Mouse (Mus musculus) embryonic facial prominence, embryonic 15.5 days (tissue): ENCODE results near the gene Olfr96. TPM values are rescaled to one million over a fixed set of nuclear protein-coding genes. Genes with fewer than 3 reads are reported as not detected.
"Not testable (repeated sequence)": the region's sequence is repeated elsewhere in the genome, so short reads cannot be mapped to it uniquely, and the experiment has no call there.

Experiments
- ATAC-seq: fragments of 200-750 bp; cut with Nextera tagmentation; 2 replicates; pipeline ENCODE4 v1.8.0; 2017; ENCODE audit warnings: low read depth, moderate TSS enrichment; ENCODE audit not compliant: insufficient number of reproducible peaks, low FRiP score, low TSS enrichment
- H3K27ac ChIP-seq: fragments of 300-500 bp; sonication (generic); replicated peaks from 2 replicates; pipeline ENCODE4 v1.5.1; 2015; ENCODE audit warnings: mild to moderate bottlenecking, inconsistent platforms
- H3K27me3 ChIP-seq: fragments of 300-500 bp; sonication (generic); 2 replicates; pipeline ENCODE4 v1.6.1; 2015; ENCODE audit warnings: inconsistent platforms
- H3K36me3 ChIP-seq: fragments of 300-500 bp; sonication (generic); 2 replicates; pipeline ENCODE4 v1.6.1; 2015; ENCODE audit warnings: mild to moderate bottlenecking, inconsistent platforms
- H3K4me1 ChIP-seq: fragments of 300-500 bp; sonication (generic); 2 replicates; pipeline ENCODE4 v1.6.1; 2015; ENCODE audit warnings: inconsistent platforms
- H3K4me2 ChIP-seq: fragments of 300-500 bp; sonication (generic); replicated peaks from 2 replicates; pipeline ENCODE4 v1.6.1; 2015; ENCODE audit warnings: mild to moderate bottlenecking, inconsistent platforms
- H3K4me3 ChIP-seq: fragments of 300-500 bp; sonication (generic); replicated peaks from 2 replicates; pipeline ENCODE4 v1.5.1; 2015; ENCODE audit warnings: mild to moderate bottlenecking, inconsistent platforms
- H3K9ac ChIP-seq: fragments of 300-500 bp; sonication (generic); 2 replicates; pipeline ENCODE4 v1.6.1; 2015; ENCODE audit warnings: inconsistent platforms
- H3K9me3 ChIP-seq: fragments of 300-500 bp; sonication (generic); replicated peaks from 2 replicates; pipeline ENCODE4 v1.6.1; 2016; ENCODE audit warnings: inconsistent platforms
- WGBS: fragments of 180-500 bp; shearing (Covaris S2); methylation state at CpG from one replicate; pipeline ENCODE4 v1.1.7; 2015; 5-methylcytosine and 5-hydroxymethylcytosine counted together
- polyA plus RNA-seq: library from polyadenylated mRNA; unstranded; fragments of >200 nt; fragmentation: Nextera tagmentation; extraction: Ambion mirVana; gene quantifications from 2 replicates; pipeline ENCODE4 v1.2.1, GENCODE M21; 2015

Olfr96 gene
- polyA plus RNA-seq, 1 experiment from 2014 or later, result 0.31 TPM

DNA sequence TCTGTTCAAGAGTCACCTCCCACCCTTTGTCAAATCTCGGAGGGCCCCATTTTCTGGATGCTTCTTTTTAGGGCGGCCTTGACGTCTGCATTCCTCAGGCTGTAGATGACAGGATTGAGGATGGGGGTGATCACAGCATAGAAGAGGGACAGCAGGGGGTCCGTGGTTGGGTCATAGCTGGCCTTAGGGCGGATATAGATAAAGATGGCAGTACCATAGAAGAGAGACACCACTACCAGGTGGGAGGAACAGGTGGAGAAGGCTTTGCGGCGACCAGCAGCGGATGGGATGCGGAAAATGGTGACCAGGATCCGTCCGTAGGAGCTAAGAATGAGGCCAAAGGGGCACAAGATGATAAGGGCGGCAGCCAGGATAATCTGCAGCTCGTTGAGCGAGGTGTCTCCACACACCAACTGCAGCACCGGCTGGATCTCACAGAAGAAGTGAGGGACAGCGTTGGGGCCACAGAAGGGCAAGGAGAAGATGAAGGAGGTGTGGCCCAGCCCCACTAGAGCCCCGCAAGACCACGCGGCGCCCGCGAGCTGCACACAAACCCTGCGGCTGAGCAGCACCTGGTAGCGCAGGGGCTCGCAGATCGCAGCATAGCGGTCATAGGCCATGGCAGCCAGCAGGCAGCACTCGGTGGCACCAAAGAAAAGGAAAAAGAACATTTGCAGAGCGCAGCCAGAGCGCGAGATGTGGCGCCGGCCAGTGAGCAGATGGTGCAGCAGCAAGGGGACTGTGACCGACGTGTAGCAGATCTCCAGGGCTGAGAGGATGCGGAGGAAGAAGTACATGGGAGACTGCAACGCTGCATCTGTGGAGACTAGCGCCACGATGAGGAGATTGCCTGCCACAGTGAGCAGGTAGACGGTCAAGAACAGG lies 8.8 kb upstream of the Olfr96 start:
- H3K36me3 ChIP-seq, result no peaks in the 10 kb centered on the region
- no peak overlapping the region for H3K9ac ChIP-seq
- 0 out of 2 replicates have a peak overlapping the region, but pooled peaks have one; percentile 25 for H3K4me2 ChIP-seq
- peaks cover 4% of the 10 kb centered on the region; the same call in 1 of the 2 replicates for H3K4me1 ChIP-seq
- peaks cover 20% of the 10 kb centered on the region for H3K27me3 ChIP-seq
- no peaks in the 10 kb centered on the region for H3K9me3 ChIP-seq
- no peak overlapping the region for H3K27ac ChIP-seq
- ATAC-seq, result no peak
- H3K4me3 ChIP-seq, result no peak overlapping the region
- WGBS, result 21% methylated on average over 40 of the region's 40 CpGs

DNA sequence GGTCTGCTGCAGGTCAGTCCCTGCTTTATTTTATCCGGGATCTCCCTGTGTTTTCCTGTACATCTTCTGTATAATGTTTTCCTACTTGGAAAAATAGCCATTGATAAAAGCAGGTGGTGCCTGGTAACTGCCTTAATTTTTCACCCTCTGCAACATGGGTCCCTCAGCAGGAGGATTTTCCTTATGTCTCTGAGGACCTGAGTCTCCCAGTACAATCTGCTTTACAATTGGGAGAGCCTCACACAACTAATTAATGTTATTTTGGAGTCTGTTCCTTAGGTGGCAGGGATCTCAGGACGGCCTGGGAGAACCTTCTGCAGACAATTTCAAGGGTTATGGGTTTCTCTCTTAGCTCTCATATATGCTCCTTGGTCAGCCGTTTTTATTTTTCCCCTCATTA lies 6.9 kb upstream of the Olfr96 start, which contains the start of gene Olfr95:
Olfr95 (minus strand) TSS at position 101 of the 400 bp plus-strand sequence.
- no peak within 1 kb of the TSS for H3K27ac ChIP-seq
- no peak for ATAC-seq
- peaks cover 4% of the 10 kb centered on the region; the same call in 1 of the 2 replicates for H3K4me1 ChIP-seq
- no peak within 1 kb of the TSS for H3K4me2 ChIP-seq
- WGBS, result 63% methylated on average over 3 of the region's 3 CpGs
- H3K9ac ChIP-seq, result no peak within 1 kb of the TSS
- H3K9me3 ChIP-seq, result no peaks in the 10 kb centered on the region
- peaks cover 20% of the 10 kb centered on the region for H3K27me3 ChIP-seq
- no peaks in the 10 kb centered on the region for H3K36me3 ChIP-seq
- H3K4me3 ChIP-seq, result no peak within 1 kb of the TSS

DNA sequence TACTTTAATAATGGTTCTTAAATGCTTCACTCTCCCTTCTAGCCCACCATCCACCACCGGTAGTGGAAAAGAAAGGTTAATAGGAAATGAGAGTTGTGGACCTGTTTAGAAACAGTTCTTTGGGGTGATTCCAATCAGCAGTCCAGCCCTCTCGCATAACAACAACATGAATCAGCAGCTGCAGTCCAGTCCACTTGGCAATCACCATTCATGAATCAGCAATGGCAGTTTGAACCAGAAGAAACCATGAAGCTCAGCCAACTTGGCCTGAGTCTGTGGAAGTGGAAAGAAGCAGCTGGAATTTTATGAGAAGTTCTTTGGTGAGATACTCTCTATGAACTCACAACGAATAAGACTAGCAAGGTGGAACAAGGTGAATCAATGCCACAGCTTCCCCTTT lies 1.5 kb upstream of the Olfr96 start:
- no peak overlapping the region for H3K4me2 ChIP-seq
- WGBS, result 84% methylated on average over 3 of the region's 3 CpGs
- H3K4me3 ChIP-seq, result no peak overlapping the region
- H3K27ac ChIP-seq, result no peak overlapping the region
- no peaks in the 10 kb centered on the region for H3K4me1 ChIP-seq
- no peaks in the 10 kb centered on the region for H3K9me3 ChIP-seq
- no peak for ATAC-seq
- H3K27me3 ChIP-seq, result no peaks in the 10 kb centered on the region
- no peaks in the 10 kb centered on the region for H3K36me3 ChIP-seq
- H3K9ac ChIP-seq, result no peak overlapping the region

DNA sequence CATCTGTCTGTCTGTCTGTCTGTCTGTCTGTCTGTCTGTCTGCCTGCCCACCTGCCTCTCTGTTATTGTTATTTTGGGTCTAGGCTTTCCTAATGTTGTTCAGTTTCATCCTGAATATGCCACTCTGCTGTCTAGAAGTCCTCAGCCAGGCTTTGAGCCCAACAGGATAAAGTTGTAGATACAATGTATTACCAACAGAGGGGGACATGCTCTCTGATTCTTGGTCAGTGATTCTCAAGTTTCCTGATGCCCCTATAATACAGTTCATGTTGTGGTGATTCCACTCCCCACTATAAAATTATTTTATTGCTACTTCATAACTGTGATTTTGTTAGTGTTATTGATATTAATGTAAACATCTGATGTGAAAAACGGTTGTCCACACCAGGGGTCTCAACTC lies 1.9 kb downstream of the Olfr96 start:
- ATAC-seq, result no peak
- Histone ChIP-seq H3K4me3 (no peak overlapping the region), H3K4me1 (no peaks in the 10 kb centered on the region), H3K36me3 (no peaks in the 10 kb centered on the region), H3K27ac (no peak overlapping the region), H3K9ac (no peak overlapping the region), H3K27me3 (no peaks in the 10 kb centered on the region), H3K4me2 (no peak overlapping the region), H3K9me3 (no peaks in the 10 kb centered on the region)
- 30% methylated on average over 1 of the region's 1 CpGs for WGBS

DNA sequence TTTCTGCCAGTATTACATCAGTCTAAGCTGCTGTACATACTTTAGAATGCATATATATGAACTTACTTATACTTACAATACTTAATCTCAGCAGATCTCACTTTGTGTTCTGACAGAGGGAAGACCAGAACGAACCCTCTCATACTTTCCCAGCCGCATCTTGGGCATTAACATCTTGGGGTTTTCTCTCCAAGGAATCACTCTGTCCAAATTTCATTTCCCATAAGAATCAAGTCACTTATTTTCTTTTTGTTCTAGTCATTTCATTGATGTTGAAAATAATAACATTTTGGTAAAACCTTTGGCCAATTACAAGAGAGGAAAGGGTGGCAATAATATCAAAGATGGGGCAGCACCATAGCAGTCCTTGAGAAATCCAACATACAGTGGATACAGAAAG lies 17.3 kb downstream of the Olfr96 start, which contains the start of gene Olfr97:
Olfr97 (minus strand) TSS at position 101 of the 400 bp plus-strand sequence.
- H3K27ac ChIP-seq, H3K36me3 ChIP-seq, H3K27me3 ChIP-seq, H3K4me1 ChIP-seq, H3K9ac ChIP-seq, ATAC-seq, H3K9me3 ChIP-seq, H3K4me2 ChIP-seq, H3K4me3 ChIP-seq: not testable (repeated sequence)
- WGBS, result 92% methylated on average over 2 of the region's 2 CpGs

DNA sequence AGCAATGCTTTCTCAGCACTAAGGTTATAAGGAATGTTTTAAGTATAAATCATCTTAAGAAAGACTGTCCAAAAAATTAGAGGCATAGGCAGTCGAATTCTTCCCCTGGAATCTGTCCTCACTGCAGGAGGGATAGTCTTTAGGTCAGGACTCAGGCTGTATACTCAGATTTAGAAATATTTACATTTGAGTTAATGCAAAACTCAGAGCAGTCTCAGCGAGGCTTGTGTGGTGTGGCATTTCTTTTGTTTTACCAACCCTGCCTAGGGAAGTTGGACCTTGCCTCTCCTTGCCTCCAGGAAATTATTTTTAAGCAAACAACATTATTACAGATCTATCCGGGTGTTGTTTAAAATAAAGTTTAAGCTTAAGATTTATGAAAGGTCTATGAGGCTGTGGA lies 22.3 kb downstream of the Olfr96 start:
- Histone ChIP-seq H3K9ac (no peak overlapping the region), H3K27ac (no peak overlapping the region), H3K27me3 (no peaks in the 10 kb centered on the region), H3K4me1 (no peaks in the 10 kb centered on the region), H3K4me2 (no peak overlapping the region), H3K36me3 (no peaks in the 10 kb centered on the region), H3K4me3 (no peak overlapping the region), H3K9me3 (no peaks in the 10 kb centered on the region)
- 51% methylated on average over 3 of the region's 3 CpGs for WGBS
- ATAC-seq, result no peak

DNA sequence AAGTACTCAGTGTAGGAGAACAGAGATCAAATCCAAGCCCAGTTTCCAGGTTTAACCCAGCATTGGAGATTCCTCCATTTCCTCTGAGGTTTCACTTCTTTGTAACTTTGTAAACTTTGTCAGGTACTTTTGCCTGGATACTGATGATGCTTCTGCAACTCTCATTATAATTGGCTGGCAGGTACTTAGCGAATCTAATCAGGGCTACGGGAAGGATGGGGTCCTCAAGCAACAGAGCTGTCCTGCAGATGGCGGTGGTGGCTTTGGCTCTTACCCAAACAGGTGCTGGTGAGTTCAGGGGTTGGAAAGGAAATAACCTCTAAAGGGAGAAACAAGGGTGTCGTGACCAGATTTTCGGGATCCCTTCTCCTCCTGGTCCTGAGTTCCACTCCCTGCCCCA lies 26.8 kb downstream of the Olfr96 start:
- H3K4me3 ChIP-seq, result no peak overlapping the region
- H3K27me3 ChIP-seq, result no peaks in the 10 kb centered on the region
- no peaks in the 10 kb centered on the region for H3K9me3 ChIP-seq
- H3K9ac ChIP-seq, result no peak overlapping the region
- H3K4me2 ChIP-seq, result no peak overlapping the region
- H3K27ac ChIP-seq, result no peak overlapping the region
- H3K4me1 ChIP-seq, result no peaks in the 10 kb centered on the region
- H3K36me3 ChIP-seq, result no peaks in the 10 kb centered on the region
- no peak for ATAC-seq
- 25% methylated on average over 5 of the region's 5 CpGs for WGBS

DNA sequence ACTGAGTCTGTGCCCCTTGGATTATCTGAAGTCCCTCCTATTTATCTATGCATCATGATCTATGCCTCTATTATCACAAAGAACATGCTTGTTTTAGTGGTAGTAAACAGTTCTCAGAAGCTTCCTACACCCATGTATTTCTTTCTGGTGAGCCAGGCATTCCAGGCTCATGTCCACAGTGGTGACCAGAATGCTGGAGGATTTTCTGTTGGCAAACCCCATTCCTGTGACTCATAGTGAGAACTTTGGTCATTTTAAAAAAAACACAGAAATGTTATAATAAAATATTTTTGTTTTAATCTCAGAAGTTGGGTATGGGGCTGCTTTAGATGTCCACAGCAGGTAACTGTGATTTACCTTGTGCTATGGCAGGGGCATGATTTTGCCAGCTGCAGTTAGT lies 29.5 kb downstream of the Olfr96 start:
- H3K4me3 ChIP-seq, result no peak overlapping the region
- H3K36me3 ChIP-seq, result no peaks in the 10 kb centered on the region
- no peaks in the 10 kb centered on the region for H3K4me1 ChIP-seq
- no peak for ATAC-seq
- H3K4me2 ChIP-seq, result no peak overlapping the region
- no peaks in the 10 kb centered on the region for H3K9me3 ChIP-seq
- H3K27me3 ChIP-seq, result no peaks in the 10 kb centered on the region
- no peak overlapping the region for H3K27ac ChIP-seq
- H3K9ac ChIP-seq, result no peak overlapping the region

DNA sequence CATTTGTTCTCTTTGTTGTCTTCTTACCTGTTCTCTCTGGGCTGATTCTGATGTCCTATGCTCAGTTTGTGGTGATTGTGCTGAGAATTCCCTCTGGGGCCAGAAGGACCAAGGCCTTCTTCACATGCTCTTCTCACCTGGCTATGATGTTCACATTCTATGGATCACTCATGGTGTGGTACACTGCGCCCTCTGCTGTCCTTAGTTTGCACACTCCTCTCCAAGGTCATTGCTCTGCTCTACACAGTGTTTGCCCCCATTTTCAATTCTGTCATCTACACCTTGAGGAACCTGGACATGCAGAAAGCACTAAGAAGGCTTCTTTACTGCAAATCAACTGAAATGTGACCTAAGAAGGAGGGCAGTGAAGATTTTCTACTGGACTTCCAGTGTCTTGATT lies 30.6 kb downstream of the Olfr96 start:
- no peaks in the 10 kb centered on the region for H3K4me1 ChIP-seq
- no peak overlapping the region for H3K4me2 ChIP-seq
- no peak overlapping the region for H3K4me3 ChIP-seq
- H3K9me3 ChIP-seq, result no peaks in the 10 kb centered on the region
- 0% methylated on average over 1 of the region's 1 CpGs for WGBS
- no peaks in the 10 kb centered on the region for H3K27me3 ChIP-seq
- H3K27ac ChIP-seq, result no peak overlapping the region
- no peaks in the 10 kb centered on the region for H3K36me3 ChIP-seq
- ATAC-seq, result no peak
- H3K9ac ChIP-seq, result no peak overlapping the region

DNA sequence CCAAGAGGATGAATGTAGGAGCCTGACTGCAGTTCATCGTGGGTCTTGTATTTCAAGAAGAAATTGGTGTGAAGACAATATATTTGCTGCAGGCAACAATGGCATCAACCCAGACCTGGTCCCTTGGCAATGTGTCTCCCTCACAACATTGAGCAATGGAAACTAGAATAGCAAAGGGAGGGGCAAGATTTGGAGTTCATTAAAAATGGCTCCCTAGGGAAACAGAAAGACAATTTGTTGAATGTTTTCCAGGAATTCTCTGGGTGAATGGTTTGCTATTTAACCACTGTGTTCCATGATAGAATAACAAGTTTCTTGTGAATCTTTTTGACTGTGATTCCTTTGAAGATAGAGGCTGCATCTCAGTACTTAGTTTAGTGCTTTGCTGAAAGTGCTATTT lies 43.7 kb downstream of the Olfr96 start, which contains the start of gene Olfr98:
Olfr98 (minus strand) TSS at position 124 of the 400 bp plus-strand sequence.
- no peaks in the 10 kb centered on the region for H3K27me3 ChIP-seq
- ATAC-seq, result no peak
- H3K4me3 ChIP-seq, result no peak within 1 kb of the TSS
- H3K4me1 ChIP-seq, result no peaks in the 10 kb centered on the region
- no peak within 1 kb of the TSS for H3K27ac ChIP-seq
- no peaks in the 10 kb centered on the region for H3K36me3 ChIP-seq
- no peaks in the 10 kb centered on the region for H3K9me3 ChIP-seq
- H3K4me2 ChIP-seq, result no peak within 1 kb of the TSS
- no peak within 1 kb of the TSS for H3K9ac ChIP-seq
- WGBS, result 81% methylated on average over 1 of the region's 1 CpGs

DNA sequence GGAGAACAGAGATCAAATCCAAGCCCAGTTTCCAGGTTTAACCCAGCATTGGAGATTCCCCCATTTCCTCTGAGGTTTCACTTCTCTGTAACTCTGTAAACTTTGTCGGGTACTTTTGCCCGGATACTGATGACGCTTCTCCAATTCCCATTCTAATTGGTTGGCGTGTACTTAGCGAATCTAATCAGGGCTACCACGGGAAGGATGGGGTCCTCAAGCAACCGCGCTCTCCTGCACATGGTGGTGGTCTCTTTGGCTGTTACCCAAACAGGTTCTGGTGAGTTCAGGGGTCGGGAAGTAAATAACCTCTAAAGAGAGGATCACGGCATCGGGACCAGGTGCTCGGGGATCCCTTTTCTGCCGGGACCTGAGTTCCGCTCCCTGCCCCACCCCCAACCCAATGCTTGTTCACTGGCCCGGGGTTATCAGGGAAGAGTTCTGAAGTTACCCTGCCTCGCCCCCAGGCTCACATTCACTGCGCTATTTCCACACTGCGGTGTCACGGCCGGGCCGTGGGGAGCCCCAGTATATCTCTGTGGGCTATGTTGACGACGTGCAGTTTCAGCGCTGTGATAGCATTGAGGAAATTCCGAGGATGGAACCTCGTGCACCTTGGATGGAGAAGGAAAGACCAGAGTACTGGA lies 50.2 kb downstream of the Olfr96 start, which contains the start of gene H2-M3:
H2-M3 (plus strand) TSS at position 163 of the 644 bp plus-strand sequence.
- Histone ChIP-seq H3K4me1 (0 out of 2 replicates have a peak, but pooled peaks cover 5% of the 10 kb centered on the region), H3K4me3 (peak within 1 kb of the TSS; percentile 54), H3K27ac (no peak within 1 kb of the TSS), H3K9me3 (no peaks in the 10 kb centered on the region), H3K27me3 (no peaks in the 10 kb centered on the region), H3K9ac (no peak within 1 kb of the TSS), H3K4me2 (peak within 1 kb of the TSS; percentile 91), H3K36me3 (no peaks in the 10 kb centered on the region)
- peak; percentile 73; the same call in 1 of the 2 replicates for ATAC-seq
- WGBS, result 1% methylated on average over 26 of the region's 26 CpGs
